25 mouse cellular contexts compared by ENCODE assay signal in the genomic region with DNA sequence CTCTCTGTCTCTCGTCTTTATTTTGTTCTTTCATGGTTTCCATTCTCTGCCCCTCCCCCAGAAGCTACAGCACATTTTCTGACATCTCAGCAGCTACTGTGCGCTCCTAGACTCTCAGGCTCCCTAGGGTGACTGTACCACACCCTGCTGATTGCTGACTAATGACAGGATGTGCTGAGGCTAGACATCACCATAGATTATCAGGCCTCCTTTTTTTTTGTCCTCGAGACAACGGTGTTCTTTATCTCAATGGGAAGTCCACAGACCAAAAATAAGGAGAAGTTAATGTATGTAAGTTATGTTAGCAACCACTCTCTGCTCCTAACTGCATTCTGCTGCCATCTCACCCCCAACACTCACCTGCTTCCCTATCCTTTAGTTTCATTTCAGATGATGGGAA.
DNase-seq lines count a peak whose midpoint lies in the region; ATAC-seq and TF ChIP-seq lines count a peak whose summit lies in the region.
"Had no signal": no experiment of that assay in that cellular context is flagged by ENCODE, and none has a peak within 500 bp of the region (broad histone marks: within the 10 kb centered on the region; RNA-seq: fewer than 3 reads in every experiment).

No protein-coding gene starts in this region.

- intact Hi-C loops in left cerebral cortex, adult 2 months (cut with DNase I): no loop called here

- no peak overlapping the region for H3K27ac ChIP-seq in forebrain, embryonic 14.5 days (ENCODE audit: low read depth, low read length)
- H3K27ac ChIP-seq in left cerebral cortex, adult 2 months: no peak overlapping the region
- H3K27ac ChIP-seq: embryonic facial prominence, embryonic 13.5 days; embryonic facial prominence, embryonic 15.5 days; forebrain, embryonic 10.5 days; forebrain, embryonic 12.5 days; forebrain, embryonic 15.5 days had no signal

- ATAC-seq in forebrain, embryonic 14.5 days: no peak
- ATAC-seq: forebrain, embryonic 15.5 days; forebrain, postnatal 0 days; Patski had no signal

- H3K36me3 ChIP-seq in myocyte (ENCODE audit: control insufficient read depth, insufficient read depth): no peaks in the 10 kb centered on the region
- H3K36me3 ChIP-seq in forebrain, embryonic 14.5 days (ENCODE audit: control insufficient read depth, insufficient read depth, low read length): no peaks in the 10 kb centered on the region
- H3K36me3 ChIP-seq: embryonic facial prominence, embryonic 13.5 days; embryonic facial prominence, embryonic 15.5 days; forebrain, embryonic 10.5 days; forebrain, embryonic 12.5 days; forebrain, embryonic 15.5 days had no signal

- no peaks in the 10 kb centered on the region for H3K9me3 ChIP-seq in forebrain, embryonic 14.5 days (replicated peaks; ENCODE audit: control insufficient read depth, low read length)
- H3K9me3 ChIP-seq: embryonic facial prominence, embryonic 13.5 days; embryonic facial prominence, embryonic 15.5 days; forebrain, embryonic 10.5 days; forebrain, embryonic 12.5 days; forebrain, embryonic 15.5 days had no signal

- no peak for TF ChIP-seq CTCF in left cerebral cortex, adult 2 months (IDR thresholded peaks at IDR 0.05)

- DNase-seq in 416B (ENCODE audit: low read depth) (peak; percentile 13), ES-CJ7 (ENCODE audit: low read depth, low spot score) (peak; percentile 2), ZHBTc4 (ENCODE audit: low read depth, low spot score) (peak; percentile 12)
- no peak for DNase-seq in forebrain, embryonic 14.5 days (ENCODE audit: low spot score)
- DNase-seq in left cerebral cortex, adult 2 months (ENCODE audit: extremely low spot score in 1 of 2, low spot score in 2 of 2): no peak
- DNase-seq in left cerebral cortex, adult 8-10 months (ENCODE audit: low spot score in 2 of 2): no peak
- DNase-seq in cerebellum, adult 18-20 months: no peak
- DNase-seq: adrenal gland, adult 2 months; adrenal gland, postnatal 10 days; adrenal gland, postnatal 25 days; cerebellum, adult 11-12 months; cerebellum, adult 8-10 months; cerebellum, adult 9-11 months; cerebellum, postnatal 14 days; cerebellum, postnatal 36 days; embryo, embryonic 11 days; forebrain, postnatal 0 days had no signal

- no peak overlapping the region for H3ac ChIP-seq in myocyte (ENCODE audit: control insufficient read depth, insufficient read length)

- peak overlapping the region; percentile 58 for H3K4me2 ChIP-seq in myocyte (ENCODE audit: low read depth)
- H3K4me2 ChIP-seq in forebrain, embryonic 14.5 days (ENCODE audit: low read length): no peak overlapping the region
- H3K4me2 ChIP-seq: embryonic facial prominence, embryonic 13.5 days; embryonic facial prominence, embryonic 15.5 days; forebrain, embryonic 12.5 days; forebrain, embryonic 15.5 days had no signal

- 80% methylated on average over 4 of the region's 4 CpGs for WGBS in forebrain, embryonic 14.5 days

- no peak overlapping the region for H3K4me3 ChIP-seq in myocyte
- no peak overlapping the region for H3K4me3 ChIP-seq in forebrain, embryonic 14.5 days (ENCODE audit: low read depth, low read length)
- H3K4me3 ChIP-seq in left cerebral cortex, adult 2 months: no peak overlapping the region
- H3K4me3 ChIP-seq: embryonic facial prominence, embryonic 13.5 days; embryonic facial prominence, embryonic 15.5 days; erythroblast, embryonic 14.5 days; forebrain, embryonic 10.5 days; forebrain, embryonic 12.5 days; forebrain, embryonic 15.5 days had no signal

- H3K27me3 ChIP-seq in myocyte (ENCODE audit: control insufficient read depth, insufficient read depth, insufficient read length): no peaks in the 10 kb centered on the region
- H3K27me3 ChIP-seq in forebrain, embryonic 14.5 days (replicated peaks; ENCODE audit: control insufficient read depth, insufficient read depth, low read length): no peaks in the 10 kb centered on the region
- H3K27me3 ChIP-seq: embryonic facial prominence, embryonic 13.5 days; embryonic facial prominence, embryonic 15.5 days; forebrain, embryonic 12.5 days; forebrain, embryonic 15.5 days had no signal

- H3K9ac ChIP-seq in forebrain, embryonic 14.5 days (ENCODE audit: low read length): no peak overlapping the region
- H3K9ac ChIP-seq: embryonic facial prominence, embryonic 13.5 days; embryonic facial prominence, embryonic 15.5 days; forebrain, embryonic 12.5 days; forebrain, embryonic 15.5 days; forebrain, postnatal 0 days had no signal

- H3K79me2 ChIP-seq in myocyte (ENCODE audit: control insufficient read depth, insufficient read depth): no peaks in the 10 kb centered on the region

- no peaks in the 10 kb centered on the region for H3K4me1 ChIP-seq in forebrain, embryonic 14.5 days (ENCODE audit: control insufficient read depth, insufficient read depth, low read length)
- H3K4me1 ChIP-seq: embryonic facial prominence, embryonic 13.5 days; embryonic facial prominence, embryonic 15.5 days; forebrain, embryonic 10.5 days; forebrain, embryonic 12.5 days; forebrain, embryonic 15.5 days had no signal

- TF ChIP-seq POLR2A in myocyte (IDR thresholded peaks at IDR 0.05; ENCODE audit: insufficient read length, low read depth): no peak

TF ChIP-seq in myocyte, 11 proteins besides CTCF, POLR2A, EP300 and RAD21:
- TF ChIP-seq REST (IDR thresholded peaks at IDR 0.05; ENCODE audit: insufficient read depth, insufficient read length) (no peak), MAX (IDR thresholded peaks at IDR 0.05; ENCODE audit: low read depth) (no peak), MYOD1 (IDR thresholded peaks at IDR 0.05; ENCODE audit: control insufficient read depth in 1 of 3, insufficient read length in 2 of 3, low read depth in 2 of 3) (no peak), SRF (IDR thresholded peaks at IDR 0.05; ENCODE audit: control insufficient read depth, insufficient read length, low read depth) (no peak), E2F4 (IDR thresholded peaks at IDR 0.05; ENCODE audit: insufficient read depth) (no peak), TCF12 (IDR thresholded peaks at IDR 0.05; ENCODE audit: insufficient read depth, poor library complexity, severe bottlenecking) (no peak), USF1 (IDR thresholded peaks at IDR 0.05; ENCODE audit: low read depth) (no peak), CEBPB (IDR thresholded peaks at IDR 0.05; ENCODE audit: insufficient read depth, poor library complexity, severe bottlenecking) (no peak), TCF3 (IDR thresholded peaks at IDR 0.05; ENCODE audit: insufficient read length, low read depth) (no peak)

Comparison
In these comparisons a context has a peak if more than half of its experiments do, and no peak if none do; other contexts are left out.
1. DNase-seq: peak in 416B (single experiment), ES-CJ7 (single experiment) and ZHBTc4 (single experiment); none in forebrain, embryonic 14.5 days (single experiment), left cerebral cortex, adult 2 months (0 of 2), left cerebral cortex, adult 8-10 months (0 of 2) and cerebellum, adult 18-20 months (0 of 2).